Mouse (Mus musculus): ENCODE results near the gene Ulk4. TPM values are rescaled to one million over a fixed set of nuclear protein-coding genes. Genes with fewer than 3 reads are reported as not detected.
"Not testable (repeated sequence)": the region's sequence is repeated elsewhere in the genome, so short reads cannot be mapped to it uniquely, and the experiment has no call there.

Ulk4 gene
- total and polyA plus RNA-seq, 3 experiments = 0.18 to 2.3 (median 0.30) TPM

GRCm38 (mm10) chr9:121205046-121205445 lies 72.0 kb downstream of the Ulk4 start:
- H3K4me1 ChIP-seq (ENCODE audit: control insufficient read depth, insufficient read depth, low read length) = no peaks in the 10 kb centered on the region
- no peaks in the 10 kb centered on the region for H3K27me3 ChIP-seq (ENCODE audit: control insufficient read depth, insufficient read depth, low read length)
- no peak overlapping the region for H3K4me3 ChIP-seq
- no peak for DNase-seq
- H3K9ac ChIP-seq (ENCODE audit: low read depth, low read length) = no peak overlapping the region
- H3K36me3 ChIP-seq (ENCODE audit: control insufficient read depth, insufficient read depth, low read length) = no peaks in the 10 kb centered on the region
- intact Hi-C loops (cut with DNase I) = no loop called here
- 64% methylated on average over 7 of the region's 7 CpGs for WGBS
- H3K27ac ChIP-seq = no peak overlapping the region
- H3K79me2 ChIP-seq (replicated peaks; ENCODE audit: control insufficient read depth, insufficient read depth, low read length) = no peaks in the 10 kb centered on the region
- TF ChIP-seq CTCF (IDR thresholded peaks at IDR 0.05) (no peak), POLR2A (IDR thresholded peaks at IDR 0.05; ENCODE audit: insufficient read depth, low read depth, low read length) (no peak)

- H3K4me3 ChIP-seq = no peak overlapping the region
- intact Hi-C loops (cut with DNase I) = no loop called here
- TF ChIP-seq POLR2A (IDR thresholded peaks at IDR 0.05; ENCODE audit: insufficient read depth, low read depth, low read length) (no peak), EP300 (IDR thresholded peaks at IDR 0.05; ENCODE audit: insufficient read depth, low read depth, low read length) (no peak), CTCF (IDR thresholded peaks at IDR 0.05) (no peak)
- H3K4me1 ChIP-seq (ENCODE audit: control insufficient read depth, insufficient read depth, low read length) = no peaks in the 10 kb centered on the region
- H3K27ac ChIP-seq = no peak overlapping the region
- no peaks in the 10 kb centered on the region for H3K79me2 ChIP-seq (replicated peaks; ENCODE audit: control insufficient read depth, insufficient read depth, low read length)
- 86% methylated on average over 14 of the region's 14 CpGs for WGBS
- no peak for DNase-seq
- H3K9ac ChIP-seq (ENCODE audit: low read depth, low read length) = no peak overlapping the region
- no peaks in the 10 kb centered on the region for H3K36me3 ChIP-seq (ENCODE audit: control insufficient read depth, insufficient read depth, low read length)
- no peaks in the 10 kb centered on the region for H3K27me3 ChIP-seq (ENCODE audit: control insufficient read depth, insufficient read depth, low read length)
Measured at GRCm38 (mm10) chr9:121204149-121204800, 72.7 kb downstream of the Ulk4 start.

- Histone ChIP-seq H3K36me3 (ENCODE audit: control insufficient read depth, insufficient read depth, low read length) (no peaks in the 10 kb centered on the region), H3K27me3 (ENCODE audit: control insufficient read depth, insufficient read depth, low read length) (no peaks in the 10 kb centered on the region), H3K4me3 (no peak overlapping the region), H3K9ac (ENCODE audit: low read depth, low read length) (no peak overlapping the region), H3K4me1 (ENCODE audit: control insufficient read depth, insufficient read depth, low read length) (no peaks in the 10 kb centered on the region), H3K79me2 (replicated peaks; ENCODE audit: control insufficient read depth, insufficient read depth, low read length) (no peaks in the 10 kb centered on the region), H3K27ac (no peak overlapping the region)
- DNase-seq = no peak
- intact Hi-C loops (cut with DNase I) = no loop called here
- WGBS = 95% methylated on average over 1 of the region's 1 CpGs
- TF ChIP-seq CTCF (IDR thresholded peaks at IDR 0.05) = no peak
- TF ChIP-seq EP300 (IDR thresholded peaks at IDR 0.05; ENCODE audit: insufficient read depth, low read depth, low read length) = no peak
- no peak for TF ChIP-seq POLR2A (IDR thresholded peaks at IDR 0.05; ENCODE audit: insufficient read depth, low read depth, low read length)
Measured at GRCm38 (mm10) chr9:121203686-121204085, 73.3 kb downstream of the Ulk4 start.

DNA sequence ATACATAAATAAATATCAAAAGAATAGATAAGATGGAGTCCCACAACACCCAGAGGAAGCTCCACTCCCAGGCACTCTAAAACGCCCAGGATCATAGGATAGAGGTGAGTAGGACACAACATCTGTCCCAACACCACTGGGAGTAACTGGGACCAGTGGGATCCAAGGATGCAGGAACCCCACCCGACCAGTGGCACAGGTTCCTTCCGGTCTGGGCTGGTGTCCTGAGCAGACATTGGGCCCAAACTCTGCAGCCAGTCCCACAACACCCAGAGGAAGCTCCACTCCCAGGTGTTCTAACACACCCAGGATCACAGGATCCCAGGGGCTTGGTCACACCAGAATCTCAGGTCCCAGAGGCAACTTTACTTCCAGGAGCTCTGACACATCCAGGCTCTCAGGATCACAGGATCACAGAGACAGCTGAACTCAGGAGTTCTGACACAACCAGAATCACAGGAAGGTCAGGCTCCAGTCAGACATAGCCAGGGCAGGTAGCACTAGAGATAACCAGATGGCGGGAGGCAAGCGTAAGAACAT lies 77.8 kb downstream of the Ulk4 start:
- DNase-seq; H3K36me3 ChIP-seq (ENCODE audit: control insufficient read depth, insufficient read depth, low read length); H3K79me2 ChIP-seq (replicated peaks; ENCODE audit: control insufficient read depth, insufficient read depth, low read length); H3K27me3 ChIP-seq (ENCODE audit: control insufficient read depth, insufficient read depth, low read length); H3K9ac ChIP-seq (ENCODE audit: low read depth, low read length); H3K4me1 ChIP-seq (ENCODE audit: control insufficient read depth, insufficient read depth, low read length); H3K4me3 ChIP-seq; intact Hi-C loops (cut with DNase I); H3K27ac ChIP-seq: not testable (repeated sequence)
- 82% methylated on average over 5 of the region's 5 CpGs for WGBS

- H3K36me3 ChIP-seq (ENCODE audit: control insufficient read depth, insufficient read depth, low read length) = no peaks in the 10 kb centered on the region
- no peak for DNase-seq
- H3K27me3 ChIP-seq (ENCODE audit: control insufficient read depth, insufficient read depth, low read length) = no peaks in the 10 kb centered on the region
- 91% methylated on average over 9 of the region's 9 CpGs for WGBS
- no peaks in the 10 kb centered on the region for H3K4me1 ChIP-seq (ENCODE audit: control insufficient read depth, insufficient read depth, low read length)
- TF ChIP-seq POLR2A (IDR thresholded peaks at IDR 0.05; ENCODE audit: insufficient read depth, low read depth, low read length) (no peak), CTCF (IDR thresholded peaks at IDR 0.05) (no peak), EP300 (IDR thresholded peaks at IDR 0.05; ENCODE audit: insufficient read depth, low read depth, low read length) (no peak)
- no peaks in the 10 kb centered on the region for H3K79me2 ChIP-seq (replicated peaks; ENCODE audit: control insufficient read depth, insufficient read depth, low read length)
- intact Hi-C loops (cut with DNase I) = no loop called here
- no peak overlapping the region for H3K4me3 ChIP-seq
- no peak overlapping the region for H3K27ac ChIP-seq
- H3K9ac ChIP-seq (ENCODE audit: low read depth, low read length) = no peak overlapping the region
Measured at GRCm38 (mm10) chr9:121196473-121196872, 80.5 kb downstream of the Ulk4 start.

DNA sequence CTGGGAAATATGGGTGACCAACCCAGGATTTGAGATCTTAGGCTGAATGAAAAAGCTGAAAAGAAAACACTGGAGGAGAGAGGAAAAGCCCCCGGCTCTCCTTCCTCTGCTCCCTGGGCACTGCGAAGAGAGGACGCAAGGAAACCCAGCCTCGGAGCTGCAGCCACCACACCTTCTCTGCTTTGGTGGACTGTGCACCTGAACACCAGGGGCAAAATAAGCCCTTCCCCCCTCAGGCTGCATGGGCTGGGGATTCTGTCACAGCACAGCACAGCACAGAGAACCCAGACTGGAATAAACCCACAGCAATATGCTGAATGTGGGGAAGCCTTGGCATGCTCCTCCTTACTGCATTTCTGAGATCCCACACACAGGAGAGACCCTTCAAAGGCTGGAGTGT lies 81.9 kb downstream of the Ulk4 start:
- TF ChIP-seq EP300 (IDR thresholded peaks at IDR 0.05; ENCODE audit: insufficient read depth, low read depth, low read length) (no peak), CTCF (IDR thresholded peaks at IDR 0.05) (no peak), POLR2A (IDR thresholded peaks at IDR 0.05; ENCODE audit: insufficient read depth, low read depth, low read length) (no peak)
- intact Hi-C loops (cut with DNase I) = no loop called here
- H3K27me3 ChIP-seq (ENCODE audit: control insufficient read depth, insufficient read depth, low read length) = no peaks in the 10 kb centered on the region
- no peak for DNase-seq
- no peak overlapping the region for H3K27ac ChIP-seq
- H3K4me3 ChIP-seq = no peak overlapping the region
- no peak overlapping the region for H3K9ac ChIP-seq (ENCODE audit: low read depth, low read length)
- no peaks in the 10 kb centered on the region for H3K79me2 ChIP-seq (replicated peaks; ENCODE audit: control insufficient read depth, insufficient read depth, low read length)
- 96% methylated on average over 4 of the region's 4 CpGs for WGBS
- H3K36me3 ChIP-seq (ENCODE audit: control insufficient read depth, insufficient read depth, low read length) = no peaks in the 10 kb centered on the region
- H3K4me1 ChIP-seq (ENCODE audit: control insufficient read depth, insufficient read depth, low read length) = no peaks in the 10 kb centered on the region
